Mouse (Mus musculus) left cerebral cortex, adult 18-20 months (tissue): Measurements from ENCODE around the gene Mta3. TPM values are rescaled to one million over a fixed set of nuclear protein-coding genes. Genes with fewer than 3 reads are reported as not detected.

Experiments
- DNase-seq, 2 experiments: peaks; one replicate each; pipeline ENCODE4 v3.0.0; 2021 to 2022; ENCODE audit warnings: low spot score in 2 of 2, mixed read lengths in 1 of 2
- total RNA-seq, 2 experiments: library from RNA; stranded (reverse); gene quantifications; 2 replicates each; pipeline ENCODE4 v1.2.3; 2021

The Mta3 gene
- total RNA-seq, 2 experiments from 2014 or later = 96.4 to 102 TPM

DNA sequence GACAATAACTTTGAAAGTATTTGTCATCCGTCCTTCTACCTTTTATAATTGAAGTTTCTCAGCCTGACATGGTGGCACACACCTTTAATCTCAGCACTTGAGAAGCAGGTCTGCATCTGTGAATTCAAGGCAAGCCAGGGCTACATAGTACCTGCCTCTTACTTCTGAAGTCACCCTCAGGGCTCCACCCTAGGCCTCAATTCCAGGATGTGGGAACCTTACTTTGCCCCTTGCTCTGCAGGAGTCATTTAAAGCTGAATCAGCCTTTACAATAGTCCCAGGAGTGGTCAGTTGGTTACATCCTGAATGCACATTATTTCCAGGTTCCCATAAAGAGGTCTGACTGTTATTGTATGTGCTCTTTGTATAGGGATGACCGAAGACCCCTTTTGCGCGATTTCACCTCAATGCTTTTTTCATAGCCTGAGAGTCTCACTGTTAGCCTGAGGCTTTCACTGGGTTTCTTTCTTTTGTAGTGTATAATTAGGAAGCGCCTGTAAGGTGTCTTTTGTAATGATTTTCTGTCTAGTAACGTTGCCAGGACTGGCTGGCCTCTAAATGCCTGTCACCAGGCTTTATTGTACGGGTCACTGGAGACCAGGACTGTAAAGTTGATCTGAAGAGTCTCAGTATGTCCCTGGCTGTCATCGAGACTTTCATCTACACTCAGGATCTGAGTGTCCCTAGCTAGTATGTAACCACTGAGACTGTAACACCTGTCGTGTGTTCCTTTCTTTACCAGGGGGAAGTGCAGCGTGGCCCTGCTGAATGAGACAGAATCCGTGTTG is 47.3 kb downstream of the Mta3 start:
- no peak for DNase-seq

DNA sequence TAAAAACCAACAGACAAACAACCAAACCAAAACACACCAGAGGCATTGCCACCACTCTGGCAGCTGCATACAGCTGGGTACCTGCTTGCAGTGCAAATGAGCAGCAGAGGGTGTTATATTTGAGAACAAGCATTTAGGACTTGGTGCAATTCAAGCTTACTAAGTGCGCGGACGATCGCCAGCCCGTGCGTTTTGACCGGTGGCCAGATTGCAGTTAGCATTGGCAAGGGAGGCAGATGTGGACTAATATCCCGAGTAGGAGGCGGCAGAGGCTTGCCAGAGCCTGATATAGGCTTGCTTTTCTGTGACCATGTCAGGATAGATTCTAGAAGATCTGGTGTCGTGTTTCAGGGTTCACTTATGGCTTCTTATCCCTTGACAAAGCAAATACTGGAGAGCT is 52.1 kb downstream of the Mta3 start:
- no peak for DNase-seq

DNA sequence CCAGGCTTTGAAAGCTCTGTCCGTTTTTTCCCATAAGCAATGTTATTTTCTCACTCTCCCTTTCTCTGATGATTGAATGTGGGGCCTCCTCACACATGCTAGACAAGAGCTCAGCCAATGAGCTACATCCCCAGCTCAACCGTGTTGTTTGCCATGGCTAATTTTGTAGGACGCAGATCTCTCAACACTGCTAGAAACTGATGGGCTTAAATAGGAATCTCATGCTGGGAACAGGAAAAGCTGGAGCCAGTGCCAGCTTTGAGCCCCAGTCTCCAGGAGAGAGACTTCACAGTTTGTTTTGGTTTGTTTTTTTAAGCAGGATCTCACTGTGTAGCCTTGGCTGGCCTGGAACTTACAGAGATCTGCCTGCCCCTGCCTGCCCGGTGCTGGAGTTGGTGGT is 53.6 kb downstream of the Mta3 start:
- peak in 1 of 2 experiments; percentile 26 for DNase-seq

DNA sequence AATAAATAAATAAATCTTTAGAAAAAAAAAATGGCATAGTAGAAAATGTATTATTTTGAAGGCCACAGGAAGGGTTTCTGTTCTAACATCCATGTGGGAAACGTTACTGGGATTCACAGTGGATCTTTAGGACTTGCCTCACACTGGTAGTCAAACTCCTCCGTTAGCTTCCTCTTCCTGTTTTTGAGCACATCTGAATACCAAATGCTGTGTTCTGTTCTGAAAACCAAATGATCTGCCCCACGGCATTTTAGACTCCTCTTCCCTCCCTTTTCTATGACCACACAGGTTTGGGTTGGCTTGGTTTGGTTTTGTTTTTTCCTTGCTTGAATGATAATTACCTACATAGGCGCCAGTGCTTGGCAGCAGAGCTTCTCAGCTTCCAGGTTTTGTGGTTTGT is 58.6 kb downstream of the Mta3 start:
- no peak for DNase-seq

DNA sequence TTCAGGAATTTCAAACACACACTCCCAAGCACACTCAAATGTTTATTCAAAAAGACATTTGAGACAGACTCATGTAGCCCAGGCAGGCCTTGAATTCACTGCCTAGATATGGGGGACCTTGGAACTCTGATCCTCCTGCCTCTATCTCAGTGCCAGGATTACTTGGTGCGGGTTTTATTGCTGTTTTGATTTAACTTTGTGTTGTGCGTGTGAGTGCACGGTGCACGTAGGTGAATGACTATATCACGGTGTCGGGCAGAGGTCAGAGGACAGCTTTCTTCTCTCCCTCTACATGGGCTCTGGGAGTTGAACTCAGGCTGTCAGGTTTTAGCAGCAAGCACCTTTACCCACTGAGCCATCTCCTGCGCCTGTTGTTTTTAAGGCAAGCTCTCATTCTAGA is 61.1 kb downstream of the Mta3 start:
- DNase-seq = no peak

DNA sequence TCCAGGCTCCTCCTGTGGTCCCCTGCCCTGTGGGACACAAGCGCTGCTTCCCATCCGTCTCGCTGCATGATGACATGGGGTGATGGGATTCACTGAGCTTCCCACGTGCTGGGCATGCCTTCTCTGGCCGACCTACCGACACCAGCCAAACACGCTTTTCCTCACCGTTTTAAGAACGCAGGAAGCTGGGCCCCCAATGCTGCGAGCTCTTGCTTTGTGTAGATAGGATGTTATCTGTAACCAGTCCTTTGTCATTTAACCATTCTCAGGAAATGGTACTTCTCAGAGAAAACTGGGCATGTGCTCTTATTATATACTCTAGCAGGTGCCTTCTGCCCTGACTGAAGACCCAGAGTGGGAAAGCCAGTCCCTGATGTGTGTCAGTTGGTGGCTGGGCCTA is 62.3 kb downstream of the Mta3 start:
- DNase-seq = no peak

DNA sequence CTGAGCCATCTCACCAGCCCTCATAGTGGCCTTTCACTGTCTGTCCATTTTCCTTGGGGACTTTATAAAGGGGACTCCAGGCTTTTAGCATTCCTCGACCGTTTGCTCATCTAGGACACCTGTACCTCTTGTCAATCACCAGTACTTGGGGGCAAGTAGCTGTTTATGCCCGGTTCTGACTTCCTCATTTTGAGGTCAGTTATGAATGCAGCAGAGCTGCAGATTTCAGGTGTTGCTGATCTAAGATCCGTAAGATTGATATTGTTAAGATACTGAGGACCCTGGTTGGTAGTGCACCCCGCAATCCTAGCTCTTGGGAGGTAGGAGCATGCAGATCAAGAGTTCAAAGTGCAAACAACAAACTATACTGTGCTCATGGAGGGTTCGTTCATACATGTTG is 64.4 kb downstream of the Mta3 start:
- DNase-seq = no peak

DNA sequence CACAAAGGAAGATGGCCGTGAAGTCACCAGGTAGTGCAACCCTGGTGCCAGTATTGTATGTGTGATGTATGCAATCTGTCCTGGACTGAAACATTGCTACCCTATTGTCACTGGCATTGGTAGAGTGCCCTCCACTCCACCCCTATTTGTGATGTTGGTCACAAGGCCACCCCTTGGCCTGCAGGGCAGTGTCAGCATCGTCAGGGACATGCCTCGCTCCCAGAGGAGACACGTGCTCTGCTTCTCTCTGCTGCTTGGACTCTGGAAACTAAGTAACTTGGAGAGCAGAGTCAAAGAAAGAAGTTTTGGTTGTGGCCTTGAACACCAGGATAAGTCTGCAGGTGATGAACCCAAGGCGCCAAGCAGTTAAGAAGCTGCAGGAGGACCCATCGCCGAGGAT is 65.0 kb downstream of the Mta3 start:
- DNase-seq = no peak

DNA sequence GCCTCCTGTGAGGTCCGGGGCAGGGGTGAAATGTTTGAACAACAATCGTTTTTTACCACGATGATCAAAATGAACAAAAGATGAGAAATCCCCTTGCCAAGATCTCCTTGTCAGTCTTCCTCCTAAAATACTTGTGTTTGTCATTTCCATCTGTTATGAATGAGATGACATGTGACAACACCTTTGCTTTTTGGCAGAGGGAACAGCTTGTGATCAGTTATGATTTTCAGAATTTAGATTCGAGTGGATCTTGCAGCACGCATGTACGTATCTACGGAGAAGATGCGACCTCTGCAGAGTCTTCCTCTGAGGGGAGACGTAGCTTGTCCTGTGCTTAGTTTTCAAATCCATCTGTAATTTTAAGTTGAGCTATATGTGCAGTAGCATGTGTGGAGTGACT is 66.1 kb downstream of the Mta3 start:
- DNase-seq = no peak

DNA sequence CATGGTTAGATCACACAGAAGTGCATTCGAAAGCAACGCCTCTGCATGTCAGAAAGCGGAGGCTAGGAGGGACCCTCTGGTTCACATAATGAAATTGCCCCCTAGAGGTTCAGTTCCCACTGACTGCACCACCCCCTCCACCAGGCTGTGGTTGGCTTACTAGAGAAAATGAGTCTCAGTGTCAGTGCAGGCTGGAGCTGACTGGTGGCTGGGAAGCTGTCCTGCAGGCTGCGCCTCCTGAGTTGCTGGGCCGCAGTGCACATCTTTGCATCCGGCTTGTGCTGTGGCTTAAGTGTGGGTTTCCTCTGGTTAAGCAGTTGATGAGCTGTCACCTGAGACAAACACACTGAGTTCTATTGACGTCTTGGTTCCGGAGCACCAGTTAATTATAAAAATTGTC is 66.7 kb downstream of the Mta3 start:
- no peak for DNase-seq

DNA sequence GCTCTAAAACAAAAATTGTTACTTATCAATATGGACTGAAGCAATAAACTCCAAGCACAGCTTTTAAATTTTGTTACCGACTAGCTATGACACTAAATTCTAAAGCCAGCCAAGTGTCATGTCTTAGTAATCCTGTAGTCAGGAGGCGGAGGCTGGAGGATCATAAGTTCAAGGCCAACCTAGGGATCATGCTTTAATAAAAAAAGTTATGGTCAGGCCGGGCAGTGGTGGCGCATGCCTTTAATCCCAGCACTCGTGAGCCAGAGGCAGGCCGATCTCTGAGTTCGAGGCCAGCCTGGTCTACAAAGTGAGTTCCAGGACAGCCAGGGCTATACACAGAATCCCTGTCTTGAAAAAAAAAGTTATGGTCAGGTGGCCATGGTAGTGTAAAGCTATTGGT is 71.0 kb downstream of the Mta3 start:
- no peak for DNase-seq

DNA sequence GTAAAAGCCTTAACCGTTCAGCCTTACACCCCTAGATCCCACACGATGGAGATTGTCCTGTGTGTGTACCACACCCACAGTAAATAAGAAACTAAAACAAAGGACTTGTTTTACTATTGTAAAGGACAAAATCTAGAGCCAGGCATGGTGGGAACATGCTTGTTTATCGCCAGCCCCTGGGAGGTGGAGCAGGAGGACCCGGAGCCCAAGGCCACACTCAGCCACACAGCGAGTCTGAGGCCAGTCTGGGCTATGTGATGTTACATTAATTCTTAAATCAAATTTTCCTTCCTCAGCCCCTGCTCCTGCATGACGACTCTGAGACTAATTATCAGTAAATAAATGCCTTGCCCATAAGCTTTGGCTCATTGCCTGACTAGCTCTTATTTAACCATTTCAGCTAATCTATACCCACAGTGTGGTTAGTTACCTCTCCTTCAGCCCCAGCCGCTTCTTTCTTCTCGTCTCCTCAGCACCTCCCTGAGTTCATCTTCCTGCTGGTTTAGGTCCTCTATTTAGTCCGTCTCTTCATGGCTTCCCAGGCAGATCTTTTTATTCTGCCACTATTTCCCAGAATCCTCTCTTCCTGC is 71.6 kb downstream of the Mta3 start:
- DNase-seq = no peak

DNA sequence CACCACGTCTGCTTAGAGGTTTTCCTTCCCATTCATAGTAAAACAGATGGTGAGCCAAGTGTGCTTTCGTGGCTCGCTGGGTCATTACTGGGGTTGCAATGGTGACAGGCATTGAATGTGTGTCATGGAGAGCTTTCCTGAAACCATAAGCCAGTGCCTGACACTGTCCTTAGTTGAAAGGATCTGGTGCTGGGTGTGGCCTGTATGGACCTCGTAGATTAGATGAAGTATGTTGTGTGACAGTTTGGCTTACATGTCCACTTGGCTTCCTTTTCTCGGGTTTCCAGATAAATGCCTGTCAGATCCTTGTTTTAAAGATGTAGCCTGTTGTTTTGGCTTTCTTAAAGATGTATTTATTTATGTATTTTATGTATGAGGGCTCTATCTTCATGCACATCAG is 74.3 kb downstream of the Mta3 start:
- DNase-seq = no peak

DNA sequence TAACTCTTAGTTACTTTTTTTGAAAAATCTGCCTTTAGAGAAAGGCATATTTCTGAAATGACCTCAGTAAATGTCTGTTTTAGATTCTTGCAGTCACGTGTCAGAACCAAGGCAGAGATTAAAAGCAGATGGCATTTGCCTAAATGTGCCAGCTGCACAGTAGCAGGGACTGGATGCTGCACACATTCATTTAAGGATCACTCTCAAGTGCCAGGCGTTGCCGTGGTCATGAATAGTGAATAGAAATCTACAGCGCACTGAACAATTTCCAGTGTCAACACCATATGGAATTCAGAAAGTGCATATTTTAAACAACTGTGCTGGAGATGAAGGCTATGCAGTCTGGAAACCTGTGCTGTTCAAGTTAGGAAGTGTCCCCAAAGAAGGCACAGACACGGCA is 76.8 kb downstream of the Mta3 start:
- DNase-seq = peak; percentile 44 to 68

DNA sequence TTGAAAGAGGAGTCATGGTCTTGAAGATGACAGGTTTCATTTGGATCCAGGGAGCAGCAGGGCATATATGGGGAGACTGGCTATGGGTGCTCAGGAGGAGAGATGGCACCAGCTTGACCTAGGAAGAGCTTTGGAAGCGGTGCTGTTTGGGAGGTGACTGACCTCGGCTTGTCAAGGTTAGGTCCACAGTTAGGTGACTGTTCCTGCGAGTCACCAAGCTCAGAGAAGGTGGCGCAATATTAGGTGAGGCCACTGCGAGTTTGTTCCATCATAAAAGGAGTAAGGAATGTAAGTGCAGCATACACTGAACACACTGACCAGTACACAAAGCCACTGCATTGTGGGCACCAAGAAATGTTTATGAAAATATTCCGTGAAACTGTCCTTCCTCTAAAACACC is 80.5 kb downstream of the Mta3 start:
- DNase-seq = no peak

DNA sequence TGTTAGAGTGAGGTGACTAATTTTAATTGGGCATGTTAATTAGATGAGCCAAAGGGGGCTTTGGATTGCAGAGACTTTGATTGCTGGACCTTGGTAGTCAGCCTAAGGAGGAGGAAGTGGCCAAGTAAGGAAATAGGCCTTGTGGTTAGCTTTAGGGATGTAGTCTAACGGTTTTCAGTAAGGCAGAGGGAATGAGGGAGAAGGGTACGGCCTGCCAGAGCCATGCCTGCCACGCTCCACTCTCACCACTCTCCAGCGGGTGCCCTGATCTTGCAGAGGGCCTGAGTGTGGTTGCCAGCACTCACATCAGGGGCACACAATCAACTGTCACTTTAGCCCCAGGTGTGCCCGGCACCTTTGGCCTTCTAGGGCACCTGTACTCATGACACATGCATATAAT is 84.2 kb downstream of the Mta3 start:
- DNase-seq = no peak

DNA sequence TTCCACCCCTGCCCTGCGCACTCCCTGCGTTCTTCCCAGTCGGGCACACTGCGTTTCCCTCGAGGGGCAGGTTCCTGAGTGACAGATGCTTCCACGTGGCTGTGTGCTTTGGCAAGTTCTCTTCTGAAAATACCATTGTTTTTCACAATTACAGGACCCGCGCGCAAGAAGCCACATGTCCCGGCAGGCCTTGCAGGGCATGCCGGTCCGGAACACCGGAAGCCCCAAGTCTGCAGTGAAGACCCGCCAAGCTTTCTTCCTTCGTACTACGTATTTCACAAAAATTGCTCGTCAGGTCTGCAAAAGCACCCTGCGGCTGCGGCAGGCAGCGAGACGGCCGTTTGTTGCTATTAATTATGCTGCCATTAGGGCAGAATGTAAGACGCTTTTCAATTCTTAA is 86.4 kb downstream of the Mta3 start:
- DNase-seq = no peak

DNA sequence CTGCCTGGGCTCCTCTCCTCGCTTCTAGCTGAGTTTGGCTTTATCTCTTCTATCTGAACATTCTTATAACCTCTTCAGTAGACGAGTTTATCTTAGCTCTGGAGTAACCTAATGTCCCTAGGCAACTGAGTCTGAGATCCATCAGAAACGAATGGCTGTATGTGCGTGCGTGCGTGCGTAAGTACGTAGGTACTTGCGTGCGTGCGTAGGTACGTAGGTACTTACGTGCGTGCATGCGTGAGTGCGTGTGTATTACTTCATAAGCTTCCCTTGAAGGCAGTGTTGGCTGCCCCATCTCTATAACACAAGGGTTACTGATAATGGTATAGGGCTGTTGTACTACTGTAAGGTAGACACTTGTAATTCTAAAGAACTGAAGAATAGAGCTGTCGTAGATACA is 89.2 kb downstream of the Mta3 start:
- no peak for DNase-seq

DNA sequence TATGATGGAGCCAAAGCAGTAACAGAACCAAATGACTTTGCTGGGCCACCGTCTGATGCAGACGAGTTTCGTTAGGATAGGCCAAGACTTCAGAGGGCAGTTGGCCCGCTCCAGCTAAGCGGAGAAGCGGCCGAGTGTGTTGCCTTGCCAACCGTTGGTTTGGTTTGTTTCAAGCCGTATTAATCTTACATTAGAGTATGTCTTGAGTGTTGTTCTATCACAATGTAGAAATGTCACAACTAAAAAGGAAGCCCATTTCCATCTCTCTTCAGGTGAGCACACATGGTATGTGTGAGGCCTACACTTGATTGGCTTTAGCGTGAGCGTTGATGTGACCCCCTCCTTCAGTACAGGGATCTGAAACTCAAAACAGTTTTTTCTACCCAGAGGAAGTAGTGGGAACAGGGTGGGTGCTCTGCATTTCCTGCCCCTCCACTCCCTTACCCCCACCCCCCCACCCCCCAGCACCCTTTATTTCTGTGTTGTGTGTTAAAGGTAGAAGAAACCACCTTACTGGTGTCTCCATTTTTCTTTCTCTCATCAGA is 93.6 kb downstream of the Mta3 start:
- DNase-seq = no peak

DNA sequence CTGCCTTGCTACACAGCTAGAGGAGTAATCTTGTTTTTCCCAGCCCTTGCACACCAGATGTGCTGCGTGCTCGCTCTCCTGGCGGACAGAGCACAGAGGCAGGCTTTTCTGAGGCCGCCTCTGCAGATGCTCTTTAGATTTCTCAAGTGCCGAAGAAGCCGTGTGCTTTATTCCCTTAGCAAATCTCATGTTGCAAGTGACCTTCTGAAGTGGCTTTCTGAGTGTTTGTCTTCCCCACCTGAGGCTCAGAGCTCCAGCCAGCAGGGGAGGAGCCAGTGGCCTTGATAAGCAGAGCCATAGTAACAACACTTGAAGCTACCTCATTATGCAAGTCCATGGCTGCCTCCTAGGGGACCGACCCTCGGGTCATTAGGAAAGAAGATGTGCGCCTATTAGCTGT is 98.0 kb downstream of the Mta3 start:
- no peak for DNase-seq

DNA sequence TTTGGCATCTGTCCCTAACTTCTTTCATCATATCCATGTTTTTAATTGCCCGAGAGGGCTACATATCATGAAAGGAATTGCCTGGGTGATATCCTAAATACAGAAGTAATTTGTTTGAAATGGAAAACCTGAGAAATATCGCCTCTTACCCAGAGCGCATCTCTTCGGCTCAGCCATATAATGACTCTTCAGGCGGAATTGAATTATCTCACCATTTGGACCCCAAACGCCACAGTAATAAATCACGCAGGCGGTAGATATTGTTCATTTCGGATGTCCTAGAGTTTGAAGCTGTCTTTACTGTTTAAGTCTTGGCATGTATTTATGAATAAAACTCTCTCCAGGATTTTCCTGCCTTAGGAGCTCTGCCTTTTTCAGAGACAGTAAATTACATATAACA is 99.1 kb downstream of the Mta3 start:
- DNase-seq = no peak

DNA sequence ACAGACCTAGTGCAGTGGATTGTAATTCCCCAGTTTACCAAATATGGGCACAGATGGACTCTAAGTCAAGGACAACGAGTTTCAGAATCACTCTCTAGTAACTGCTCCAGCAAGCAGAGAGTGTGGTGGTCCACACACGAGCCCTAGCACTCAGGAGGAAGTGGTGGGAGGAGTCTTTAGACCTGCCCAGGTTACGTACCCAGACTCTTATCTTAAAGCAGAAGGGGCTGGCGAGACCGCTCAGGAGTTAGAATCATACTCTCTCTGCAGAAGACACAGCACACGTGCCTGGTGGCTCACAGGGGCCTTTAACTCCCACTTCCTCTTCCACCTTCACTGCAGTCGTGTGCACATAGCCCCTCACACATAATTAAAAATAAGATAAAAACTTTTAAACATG is 101.4 kb downstream of the Mta3 start:
- no peak for DNase-seq

DNA sequence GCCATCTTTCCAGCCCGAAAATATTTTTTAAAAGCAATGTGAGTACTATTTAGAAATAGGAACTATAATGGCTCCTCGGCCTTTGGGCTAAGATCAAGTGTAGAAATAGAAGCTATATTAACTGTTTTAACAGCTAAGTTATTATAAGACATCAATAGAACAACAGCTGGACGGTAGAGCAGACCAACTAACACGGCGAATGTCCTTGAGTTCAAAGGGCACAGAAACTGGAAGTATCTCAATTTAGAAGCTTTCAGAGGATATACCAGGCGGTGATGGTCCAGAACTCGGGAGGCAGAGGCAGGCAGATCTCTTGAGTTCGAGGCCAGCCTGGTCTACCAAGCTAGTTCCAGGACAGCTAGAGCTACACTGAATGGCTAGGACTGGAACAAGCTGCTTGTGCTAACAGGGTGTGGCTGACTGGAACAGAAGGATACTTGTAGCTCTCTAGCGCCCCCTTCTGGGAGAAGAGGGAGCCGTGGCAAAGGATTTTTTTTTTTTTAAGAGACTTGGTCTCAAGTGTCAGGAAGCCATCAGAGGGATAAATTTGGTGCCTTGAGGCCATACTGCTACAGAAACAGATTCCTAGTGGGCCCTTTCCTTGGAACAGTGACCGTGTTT is 101.9 kb downstream of the Mta3 start:
- peak; percentile 71 to 79 for DNase-seq
